Mouse (Mus musculus) cerebellum, adult 11-12 months (tissue): ENCODE measurements around the gene Tll1.

Experiments used
- DNase-seq: peaks from one replicate; pipeline ENCODE4 v3.0.0; 2022

The Tll1 gene

GRCm38 (mm10) chr8:64206024-64206385 is at the start of gene Tll1:
Gene Tll1 (minus strand): TSS chr8:64206271.
- DNase-seq = peak; percentile 53

- DNase-seq = no peak
Measured at GRCm38 (mm10) chr8:64238645-64239044, 32.6 kb upstream of the Tll1 start.

GRCm38 (mm10) chr8:64221600-64221999 is 15.5 kb upstream of the Tll1 start:
- no peak for DNase-seq

- DNase-seq = no peak
Measured at GRCm38 (mm10) chr8:64217644-64218043, 11.6 kb upstream of the Tll1 start.

- no peak for DNase-seq
Measured at GRCm38 (mm10) chr8:64216252-64216651, 10.2 kb upstream of the Tll1 start.

- DNase-seq = no peak
Measured at GRCm38 (mm10) chr8:64215374-64215773, 9.3 kb upstream of the Tll1 start.

- no peak for DNase-seq
Measured at GRCm38 (mm10) chr8:64214906-64215305, 8.8 kb upstream of the Tll1 start.

- DNase-seq = peak; percentile 65
Measured at GRCm38 (mm10) chr8:64206411-64206861, 365 bp upstream of the Tll1 start.

- DNase-seq = peak; percentile 82
Measured at GRCm38 (mm10) chr8:64205321-64206023, 599 bp downstream of the Tll1 start.

GRCm38 (mm10) chr8:64204801-64205311 is 1.2 kb downstream of the Tll1 start:
- peak; percentile 68 for DNase-seq

- peak; percentile 89 for DNase-seq
Measured at GRCm38 (mm10) chr8:64204167-64204566, 1.9 kb downstream of the Tll1 start.

GRCm38 (mm10) chr8:64198326-64198725 is 7.7 kb downstream of the Tll1 start:
- no peak for DNase-seq

GRCm38 (mm10) chr8:64193421-64193820 is 12.7 kb downstream of the Tll1 start:
- no peak for DNase-seq

- DNase-seq = no peak
Measured at GRCm38 (mm10) chr8:64187881-64188280, 18.2 kb downstream of the Tll1 start.

GRCm38 (mm10) chr8:64176931-64177330 is 29.1 kb downstream of the Tll1 start:
- DNase-seq = no peak

- DNase-seq = no peak
Measured at GRCm38 (mm10) chr8:64174916-64175315, 31.2 kb downstream of the Tll1 start.

GRCm38 (mm10) chr8:64173759-64174158 is 32.3 kb downstream of the Tll1 start:
- DNase-seq = peak; percentile 51

- DNase-seq = peak; percentile 38
Measured at GRCm38 (mm10) chr8:64152899-64153891, 52.9 kb downstream of the Tll1 start.

GRCm38 (mm10) chr8:64152216-64152804 is 53.8 kb downstream of the Tll1 start:
- peak; percentile 99 for DNase-seq

GRCm38 (mm10) chr8:64136593-64136992 is 69.5 kb downstream of the Tll1 start:
- no peak for DNase-seq

GRCm38 (mm10) chr8:64107190-64107589 is 98.9 kb downstream of the Tll1 start:
- peak; percentile 77 for DNase-seq

GRCm38 (mm10) chr8:64073396-64073795 is 132.7 kb downstream of the Tll1 start:
- no peak for DNase-seq

GRCm38 (mm10) chr8:64059867-64060266 is 146.2 kb downstream of the Tll1 start:
- no peak for DNase-seq
